Mouse (Mus musculus): Measurements from ENCODE around the gene Mlxipl. TPM values are rescaled to one million over a fixed set of nuclear protein-coding genes. Genes with fewer than 3 reads are reported as not detected.

Mlxipl gene
- polyA plus RNA-seq, 1 experiment from 2014 or later = 1.0 TPM

DNA sequence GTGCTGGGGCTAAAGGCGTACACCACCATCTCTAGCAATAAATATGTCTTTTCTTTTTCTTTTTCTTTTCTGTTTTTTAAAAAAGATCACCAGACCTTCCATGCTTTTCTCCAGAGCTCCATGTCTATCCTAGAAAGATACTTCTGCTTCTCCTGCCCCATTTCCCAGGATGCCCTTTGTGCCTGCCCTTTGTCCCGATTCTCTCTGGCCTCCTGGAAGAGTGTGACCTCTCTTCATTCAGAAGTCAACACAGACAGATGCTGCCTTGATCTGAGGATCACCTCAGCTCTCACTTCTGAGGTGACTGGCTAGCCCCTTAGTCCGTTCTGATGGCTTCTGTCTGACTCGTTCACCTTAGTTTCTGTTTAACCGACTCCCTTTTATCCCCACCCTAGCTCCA lies 9.2 kb upstream of the Mlxipl start:
- Histone ChIP-seq H3K27ac (ENCODE audit: poor library complexity, severe bottlenecking) (no peak overlapping the region), H3K4me2 (no peak overlapping the region), H3K4me3 (no peak overlapping the region), H3K27me3 (replicated peaks) (peaks cover 30% of the 10 kb centered on the region), H3K4me1 (replicated peaks) (peaks cover 10% of the 10 kb centered on the region), H3K9ac (no peak overlapping the region), H3K36me3 (no peaks in the 10 kb centered on the region), H3K9me3 (replicated peaks) (no peaks in the 10 kb centered on the region)
- 90% methylated on average over 5 of the region's 5 CpGs for WGBS
- ATAC-seq (ENCODE audit: insufficient number of reproducible peaks, low FRiP score) = no peak

GRCm38 (mm10) chr5:135086871-135087270 lies 2.8 kb upstream of the Mlxipl start:
- Histone ChIP-seq H3K27ac (ENCODE audit: poor library complexity, severe bottlenecking) (no peak overlapping the region), H3K4me1 (replicated peaks) (0 out of 2 replicates have a peak, but pooled peaks cover 2% of the 10 kb centered on the region), H3K4me3 (no peak overlapping the region), H3K27me3 (replicated peaks) (peaks cover 73% of the 10 kb centered on the region), H3K9ac (no peak overlapping the region), H3K4me2 (no peak overlapping the region), H3K36me3 (no peaks in the 10 kb centered on the region), H3K9me3 (replicated peaks) (no peaks in the 10 kb centered on the region)
- WGBS = 61% methylated on average over 4 of the region's 4 CpGs
- no peak for ATAC-seq (ENCODE audit: insufficient number of reproducible peaks, low FRiP score)

DNA sequence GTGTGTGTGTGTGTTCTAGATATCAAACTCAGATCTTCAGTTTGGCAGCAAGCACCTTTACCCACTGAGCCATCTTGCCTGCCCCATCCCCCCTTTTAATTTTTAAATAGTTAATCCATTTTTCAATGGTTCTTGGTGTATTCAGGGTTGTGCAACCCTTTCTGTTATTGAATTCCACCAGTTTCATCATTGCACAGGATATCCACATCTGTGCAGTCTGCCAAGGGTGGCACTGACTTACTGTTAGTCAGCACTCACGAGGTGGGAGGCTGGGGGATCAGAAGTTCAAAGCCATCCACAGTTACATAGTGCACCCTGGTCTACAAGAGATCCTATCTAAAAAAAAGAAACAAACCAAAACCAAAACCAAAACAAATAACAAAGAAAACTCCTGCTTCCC lies 11.3 kb downstream of the Mlxipl start:
- no peak for ATAC-seq (ENCODE audit: insufficient number of reproducible peaks, low FRiP score)
- WGBS = 54% methylated on average over 1 of the region's 1 CpGs
- Histone ChIP-seq H3K9ac (no peak overlapping the region), H3K4me3 (no peak overlapping the region), H3K36me3 (no peaks in the 10 kb centered on the region), H3K4me2 (no peak overlapping the region), H3K9me3 (replicated peaks) (no peaks in the 10 kb centered on the region), H3K27me3 (replicated peaks) (peaks cover 23% of the 10 kb centered on the region), H3K27ac (ENCODE audit: poor library complexity, severe bottlenecking) (no peak overlapping the region), H3K4me1 (replicated peaks) (no peaks in the 10 kb centered on the region)

DNA sequence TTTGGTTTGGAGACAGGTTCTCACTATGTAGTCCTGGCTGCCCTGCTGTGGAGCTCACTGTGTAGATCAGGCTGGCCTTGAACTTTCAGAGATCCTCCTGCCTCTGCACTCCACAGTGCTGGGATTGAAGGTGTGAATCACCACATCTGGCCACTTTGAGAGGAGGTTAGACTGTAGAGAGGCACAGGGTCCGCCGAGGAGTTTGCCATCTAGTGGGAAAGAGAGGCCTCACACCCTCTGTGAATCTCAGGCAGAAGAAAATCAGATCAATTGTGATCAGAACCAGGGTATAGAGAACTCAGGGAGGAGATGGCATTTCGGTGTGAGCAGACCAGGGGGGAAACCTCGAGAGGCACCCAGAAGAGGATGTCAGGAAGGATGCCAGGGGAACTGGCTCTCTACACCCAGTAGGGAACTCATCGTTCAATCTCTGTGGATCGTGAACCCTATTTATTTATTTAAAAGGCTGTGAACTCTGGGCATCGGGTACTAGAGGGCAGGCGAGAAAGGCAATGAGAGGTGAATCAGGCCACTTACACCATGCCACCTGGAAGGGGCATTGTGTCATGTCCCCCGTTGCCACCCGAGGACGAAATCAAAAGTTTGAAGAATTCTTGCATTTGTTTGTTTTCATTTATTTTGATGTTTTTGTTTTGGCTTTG lies 14.4 kb downstream of the Mlxipl start:
- no peak overlapping the region for H3K4me3 ChIP-seq
- WGBS = 58% methylated on average over 11 of the region's 11 CpGs
- no peaks in the 10 kb centered on the region for H3K36me3 ChIP-seq
- H3K4me1 ChIP-seq (replicated peaks) = peaks cover 17% of the 10 kb centered on the region
- H3K27me3 ChIP-seq (replicated peaks) = peaks cover 54% of the 10 kb centered on the region
- no peaks in the 10 kb centered on the region for H3K9me3 ChIP-seq (replicated peaks)
- no peak overlapping the region for H3K9ac ChIP-seq
- no peak overlapping the region for H3K4me2 ChIP-seq
- no peak overlapping the region for H3K27ac ChIP-seq (ENCODE audit: poor library complexity, severe bottlenecking)
- no peak for ATAC-seq (ENCODE audit: insufficient number of reproducible peaks, low FRiP score)

DNA sequence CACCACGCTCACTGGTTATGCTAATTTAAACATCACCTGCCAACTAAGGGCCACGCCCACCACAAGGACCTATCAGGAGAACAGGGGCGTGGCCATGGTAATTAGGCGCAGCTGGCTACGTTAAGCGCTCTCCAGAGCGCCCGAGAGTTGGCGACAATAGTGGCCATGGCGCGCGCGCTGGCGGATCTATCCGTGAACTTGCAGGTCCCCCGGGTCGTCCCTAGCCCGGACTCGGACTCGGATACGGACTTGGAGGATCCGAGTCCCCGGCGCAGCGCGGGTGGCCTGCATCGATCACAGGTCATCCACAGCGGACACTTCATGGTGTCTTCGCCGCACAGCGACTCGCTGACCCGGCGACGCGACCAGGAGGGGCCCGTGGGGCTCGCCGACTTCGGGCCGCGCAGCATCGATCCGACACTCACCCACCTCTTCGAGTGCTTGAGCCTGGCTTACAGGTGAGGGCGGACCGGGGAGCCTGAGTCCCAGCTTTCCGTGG lies 17.1 kb downstream of the Mlxipl start:
- WGBS = under 1% methylated on average over 48 of the region's 48 CpGs
- H3K9me3 ChIP-seq (replicated peaks) = no peaks in the 10 kb centered on the region
- H3K27ac ChIP-seq (ENCODE audit: poor library complexity, severe bottlenecking) = no peak overlapping the region
- no peaks in the 10 kb centered on the region for H3K36me3 ChIP-seq
- H3K9ac ChIP-seq = peak overlapping the region; percentile 68
- peaks cover 67% of the 10 kb centered on the region for H3K27me3 ChIP-seq (replicated peaks)
- H3K4me3 ChIP-seq = peak overlapping the region; percentile 49
- peak overlapping the region; percentile 94 for H3K4me2 ChIP-seq
- peak; percentile 78 for ATAC-seq (ENCODE audit: insufficient number of reproducible peaks, low FRiP score)
- H3K4me1 ChIP-seq (replicated peaks) = peaks cover 17% of the 10 kb centered on the region

GRCm38 (mm10) chr5:135107521-135108501 lies 18.1 kb downstream of the Mlxipl start:
- Histone ChIP-seq H3K27ac (ENCODE audit: poor library complexity, severe bottlenecking) (no peak overlapping the region), H3K4me1 (replicated peaks) (peaks cover 17% of the 10 kb centered on the region), H3K36me3 (no peaks in the 10 kb centered on the region), H3K4me2 (peak overlapping the region; percentile 94), H3K27me3 (replicated peaks) (peaks cover 65% of the 10 kb centered on the region), H3K9ac (peak overlapping the region; percentile 68), H3K4me3 (peak overlapping the region; percentile 49), H3K9me3 (replicated peaks) (no peaks in the 10 kb centered on the region)
- ATAC-seq (ENCODE audit: insufficient number of reproducible peaks, low FRiP score) = no peak; the same call in 1 of the 2 replicates
- WGBS = 10% methylated on average over 40 of the region's 40 CpGs

DNA sequence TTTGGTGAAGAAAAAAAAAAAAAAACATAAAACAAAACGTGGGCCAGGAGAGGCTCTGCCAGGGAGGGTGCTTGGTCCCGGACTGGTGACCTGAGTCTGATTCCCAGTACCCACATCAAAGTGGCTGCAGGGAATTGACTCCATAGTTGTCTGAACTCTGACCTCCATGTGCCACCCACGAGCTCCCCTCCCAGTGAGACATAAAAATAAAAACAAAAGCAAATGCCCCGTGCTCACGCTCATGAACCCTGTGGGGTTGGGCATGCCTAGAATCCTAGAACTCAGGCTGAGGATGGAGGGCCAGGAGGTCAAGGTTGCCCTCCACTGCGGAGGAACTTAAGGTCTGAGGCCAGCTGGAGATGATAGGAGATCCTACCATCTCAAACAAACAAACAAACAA lies 19.3 kb downstream of the Mlxipl start:
- H3K4me1 ChIP-seq (replicated peaks) = peaks cover 17% of the 10 kb centered on the region
- no peaks in the 10 kb centered on the region for H3K36me3 ChIP-seq
- no peaks in the 10 kb centered on the region for H3K9me3 ChIP-seq (replicated peaks)
- H3K4me3 ChIP-seq = no peak overlapping the region
- no peak overlapping the region for H3K27ac ChIP-seq (ENCODE audit: poor library complexity, severe bottlenecking)
- H3K4me2 ChIP-seq = no peak overlapping the region
- 67% methylated on average over 6 of the region's 6 CpGs for WGBS
- ATAC-seq (ENCODE audit: insufficient number of reproducible peaks, low FRiP score) = no peak
- H3K9ac ChIP-seq = no peak overlapping the region
- H3K27me3 ChIP-seq (replicated peaks) = peaks cover 63% of the 10 kb centered on the region

DNA sequence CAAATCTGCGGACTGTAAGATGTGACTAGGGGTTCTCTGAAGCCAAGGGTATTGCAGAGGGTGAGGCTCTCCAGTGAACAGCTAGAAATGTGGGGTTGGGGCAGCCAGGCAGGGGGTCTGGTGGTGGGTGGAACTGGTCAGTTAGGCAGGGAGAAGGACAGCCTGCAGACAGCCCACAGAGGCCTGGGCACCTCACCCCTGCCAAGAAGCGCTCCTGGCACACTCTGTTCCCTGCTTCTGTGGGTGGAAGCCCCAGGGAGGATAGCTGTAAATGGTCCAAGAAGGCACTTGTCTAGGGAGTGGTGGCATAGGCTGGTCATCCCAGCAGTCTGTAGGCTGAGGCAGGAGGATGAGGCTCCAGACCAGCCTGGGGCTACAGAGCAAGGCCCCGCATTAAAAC lies 19.7 kb downstream of the Mlxipl start:
- Histone ChIP-seq H3K27me3 (replicated peaks) (peaks cover 64% of the 10 kb centered on the region), H3K36me3 (no peaks in the 10 kb centered on the region), H3K4me2 (no peak overlapping the region), H3K9me3 (replicated peaks) (no peaks in the 10 kb centered on the region), H3K27ac (ENCODE audit: poor library complexity, severe bottlenecking) (no peak overlapping the region), H3K9ac (no peak overlapping the region), H3K4me1 (replicated peaks) (peaks cover 17% of the 10 kb centered on the region), H3K4me3 (no peak overlapping the region)
- no peak for ATAC-seq (ENCODE audit: insufficient number of reproducible peaks, low FRiP score)
- 83% methylated on average over 3 of the region's 3 CpGs for WGBS

GRCm38 (mm10) chr5:135109976-135110375 lies 20.3 kb downstream of the Mlxipl start:
- 65% methylated on average over 6 of the region's 6 CpGs for WGBS
- peaks cover 17% of the 10 kb centered on the region for H3K4me1 ChIP-seq (replicated peaks)
- H3K4me3 ChIP-seq = no peak overlapping the region
- no peak overlapping the region for H3K27ac ChIP-seq (ENCODE audit: poor library complexity, severe bottlenecking)
- no peaks in the 10 kb centered on the region for H3K9me3 ChIP-seq (replicated peaks)
- no peak overlapping the region for H3K4me2 ChIP-seq
- H3K9ac ChIP-seq = no peak overlapping the region
- H3K36me3 ChIP-seq = no peaks in the 10 kb centered on the region
- ATAC-seq (ENCODE audit: insufficient number of reproducible peaks, low FRiP score) = no peak
- H3K27me3 ChIP-seq (replicated peaks) = peaks cover 61% of the 10 kb centered on the region

DNA sequence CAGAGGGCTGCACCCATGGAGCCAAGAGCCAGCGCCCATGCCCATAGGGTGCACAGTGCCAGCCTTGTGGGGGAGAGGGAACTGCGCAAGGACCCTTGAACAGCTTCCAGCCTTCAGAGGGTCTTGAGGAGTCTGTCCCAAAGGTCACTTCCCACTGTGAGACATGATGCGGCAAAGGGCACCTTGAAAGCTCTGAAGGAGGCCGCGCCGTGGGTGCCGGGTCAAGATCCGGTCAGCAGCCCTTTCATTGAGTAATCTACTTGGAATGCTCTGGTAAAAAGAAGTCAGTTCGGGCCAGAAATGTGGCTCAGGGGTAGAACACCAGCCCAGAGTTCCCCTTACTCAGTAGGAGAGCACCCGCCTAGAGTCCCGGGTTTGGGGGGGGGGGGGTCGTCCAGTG lies 24.1 kb downstream of the Mlxipl start:
- H3K27me3 ChIP-seq (replicated peaks) = peaks cover 24% of the 10 kb centered on the region
- 86% methylated on average over 12 of the region's 12 CpGs for WGBS
- no peaks in the 10 kb centered on the region for H3K36me3 ChIP-seq
- H3K9me3 ChIP-seq (replicated peaks) = no peaks in the 10 kb centered on the region
- ATAC-seq (ENCODE audit: insufficient number of reproducible peaks, low FRiP score) = no peak
- H3K4me1 ChIP-seq (replicated peaks) = peaks cover 8% of the 10 kb centered on the region
- H3K27ac ChIP-seq (ENCODE audit: poor library complexity, severe bottlenecking) = no peak overlapping the region
- no peak overlapping the region for H3K9ac ChIP-seq
- H3K4me2 ChIP-seq = no peak overlapping the region
- H3K4me3 ChIP-seq = no peak overlapping the region

DNA sequence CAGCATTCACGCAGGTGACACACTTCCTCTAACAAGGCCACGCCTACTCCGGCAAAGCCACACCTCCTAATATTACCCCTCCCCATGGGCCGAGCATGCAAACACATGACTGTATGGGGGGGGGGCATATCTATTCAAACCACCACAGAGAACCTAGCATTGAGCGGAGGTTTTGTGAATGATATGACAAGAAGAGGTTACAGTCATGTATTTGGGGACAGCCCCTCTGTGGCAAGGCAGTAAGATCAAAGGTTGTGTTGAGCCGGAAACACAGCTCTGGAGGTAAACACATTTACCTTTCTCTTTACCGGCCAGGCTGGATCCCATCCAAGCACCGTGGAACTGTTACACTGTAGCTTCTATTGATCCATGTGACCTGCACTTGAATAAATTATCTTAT lies 25.6 kb downstream of the Mlxipl start:
- Histone ChIP-seq H3K9me3 (replicated peaks) (no peaks in the 10 kb centered on the region), H3K4me3 (no peak overlapping the region), H3K36me3 (no peaks in the 10 kb centered on the region), H3K4me1 (replicated peaks) (peaks cover 10% of the 10 kb centered on the region), H3K27ac (ENCODE audit: poor library complexity, severe bottlenecking) (no peak overlapping the region), H3K27me3 (replicated peaks) (peaks cover 15% of the 10 kb centered on the region), H3K9ac (no peak overlapping the region), H3K4me2 (no peak overlapping the region)
- ATAC-seq (ENCODE audit: insufficient number of reproducible peaks, low FRiP score) = no peak
- WGBS = 82% methylated on average over 8 of the region's 8 CpGs
